Mouse (Mus musculus): ENCODE data around the gene 4930467E23Rik.
"Not testable (repeated sequence)": the region's sequence is repeated elsewhere in the genome, so short reads cannot be mapped to it uniquely, and the experiment has no call there.

GRCm38 (mm10) chr8:19702276-19702675, 27.1 kb upstream of the 4930467E23Rik start:
- TF ChIP-seq CTCF, EP300 (IDR thresholded peaks at IDR 0.05): not testable (repeated sequence)
